Mouse (Mus musculus) embryonic fibroblast, embryonic 13.5 days (primary cell): ENCODE measurements around the gene Ifi209.

ENCODE experiments used
- CTCF ChIP-seq: IDR thresholded peaks from 2 replicates; pipeline ENCODE4 v1.5.1; 2011; ENCODE audit warnings: mild to moderate bottlenecking, control low read depth, low read length, moderate library complexity, borderline replicate concordance; ENCODE audit not compliant: insufficient read depth
- POLR2A ChIP-seq: IDR thresholded peaks from 2 replicates; pipeline ENCODE4 v1.6.1; 2011; ENCODE audit warnings: low read depth, mild to moderate bottlenecking, control low read depth, low read length, moderate library complexity

DNA sequence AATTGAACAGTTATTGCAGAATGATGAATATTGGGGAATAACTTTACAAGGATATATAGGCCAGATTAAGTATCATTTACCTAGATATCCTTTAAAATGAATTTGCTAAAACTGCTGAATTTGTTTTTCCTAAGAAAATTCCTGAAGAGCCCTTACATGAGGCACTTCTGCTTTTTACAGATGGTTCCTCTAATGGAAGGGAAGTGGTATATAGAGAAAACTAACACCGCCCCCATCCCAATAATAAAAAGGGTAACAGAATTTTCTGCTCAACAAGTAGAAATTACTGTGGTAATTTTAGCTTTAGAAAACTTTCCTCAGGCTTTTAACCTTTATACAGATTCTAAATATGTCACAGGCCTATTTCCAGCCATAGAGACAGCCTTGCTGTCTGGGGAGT lies 63.6 kb downstream of the Ifi209 start:
- TF ChIP-seq POLR2A: no peak
- TF ChIP-seq CTCF: no peak
